Mouse (Mus musculus): ENCODE results near the gene Smc5. TPM values are rescaled to one million over a fixed set of nuclear protein-coding genes. Genes with fewer than 3 reads are reported as not detected.

The Smc5 gene
- polyA plus RNA-seq, 1 experiment from 2014 or later: 6.5 TPM

DNA sequence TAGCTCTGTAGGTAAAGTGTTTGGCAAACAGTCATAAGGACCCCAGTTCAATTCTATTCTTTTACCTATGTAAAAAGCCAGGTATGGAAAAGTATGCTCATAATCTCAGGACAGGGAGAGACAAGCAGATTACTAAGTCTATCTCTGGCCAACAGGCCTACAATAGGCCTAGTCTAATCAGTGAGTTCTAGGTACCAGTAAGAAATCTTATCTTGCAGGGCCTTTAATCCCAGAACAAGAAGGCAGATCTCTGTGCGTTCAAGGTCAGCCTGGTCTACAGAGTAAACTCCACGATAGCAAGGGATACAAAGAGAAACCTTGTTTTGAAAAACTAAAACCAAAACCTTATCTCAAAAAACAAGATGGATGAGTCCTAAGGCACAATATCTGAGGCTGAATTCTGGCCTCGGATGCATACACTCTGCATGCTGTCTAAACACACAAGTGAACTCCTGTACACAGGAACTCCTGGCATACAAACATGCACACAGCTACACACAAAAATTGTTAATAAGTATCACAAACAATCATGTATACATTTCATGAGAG is 70.1 kb downstream of the Smc5 start:
- H3K36me3 ChIP-seq (ENCODE audit: control insufficient read depth, insufficient read depth): peaks cover 29% of the 10 kb centered on the region
- no peaks in the 10 kb centered on the region for H3K4me1 ChIP-seq (replicated peaks; ENCODE audit: control insufficient read depth, insufficient read depth, low read length)
- ATAC-seq: no peak
- no peaks in the 10 kb centered on the region for H3K27me3 ChIP-seq (replicated peaks; ENCODE audit: control insufficient read depth, insufficient read depth, low read length)
- no peak overlapping the region for H3K27ac ChIP-seq (ENCODE audit: low read depth, low read length)
- 87% methylated on average over 3 of the region's 3 CpGs for WGBS
- H3K9ac ChIP-seq (ENCODE audit: low read depth, low read length): no peak overlapping the region
- no peaks in the 10 kb centered on the region for H3K9me3 ChIP-seq (ENCODE audit: control insufficient read depth)
- H3K4me2 ChIP-seq (replicated peaks; ENCODE audit: low read depth): no peak overlapping the region
- TF ChIP-seq CTCF (IDR thresholded peaks at IDR 0.05; ENCODE audit: low read depth): no peak
- H3K4me3 ChIP-seq (ENCODE audit: low read depth, low read length): no peak overlapping the region

DNA sequence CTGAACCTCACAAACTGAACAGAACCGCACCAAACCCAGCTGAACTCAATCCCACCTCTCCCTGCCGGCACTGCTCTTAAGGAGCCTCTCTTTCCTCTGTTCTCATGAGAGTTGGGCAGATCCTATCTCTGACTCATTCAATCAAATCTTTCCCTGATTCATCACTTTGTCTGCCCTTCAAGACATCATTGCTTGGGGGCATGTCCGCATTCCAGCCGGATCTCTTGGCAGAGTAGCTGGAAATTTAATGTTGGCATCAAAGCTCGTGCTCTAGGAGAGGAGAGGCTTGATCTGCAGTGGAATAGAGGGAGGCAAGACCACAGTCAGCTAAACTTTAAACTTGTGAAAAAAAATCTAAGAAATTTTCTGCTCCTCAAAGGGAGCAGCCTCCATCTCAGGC is 71.6 kb downstream of the Smc5 start:
- WGBS: 98% methylated on average over 5 of the region's 5 CpGs
- Histone ChIP-seq H3K27ac (ENCODE audit: low read depth, low read length) (no peak overlapping the region), H3K9ac (ENCODE audit: low read depth, low read length) (no peak overlapping the region), H3K4me2 (replicated peaks; ENCODE audit: low read depth) (no peak overlapping the region), H3K4me1 (replicated peaks; ENCODE audit: control insufficient read depth, insufficient read depth, low read length) (no peaks in the 10 kb centered on the region), H3K9me3 (ENCODE audit: control insufficient read depth) (no peaks in the 10 kb centered on the region), H3K4me3 (ENCODE audit: low read depth, low read length) (no peak overlapping the region), H3K27me3 (replicated peaks; ENCODE audit: control insufficient read depth, insufficient read depth, low read length) (no peaks in the 10 kb centered on the region), H3K36me3 (ENCODE audit: control insufficient read depth, insufficient read depth) (peaks cover 25% of the 10 kb centered on the region)
- TF ChIP-seq CTCF (IDR thresholded peaks at IDR 0.05; ENCODE audit: low read depth): no peak
- ATAC-seq: no peak

DNA sequence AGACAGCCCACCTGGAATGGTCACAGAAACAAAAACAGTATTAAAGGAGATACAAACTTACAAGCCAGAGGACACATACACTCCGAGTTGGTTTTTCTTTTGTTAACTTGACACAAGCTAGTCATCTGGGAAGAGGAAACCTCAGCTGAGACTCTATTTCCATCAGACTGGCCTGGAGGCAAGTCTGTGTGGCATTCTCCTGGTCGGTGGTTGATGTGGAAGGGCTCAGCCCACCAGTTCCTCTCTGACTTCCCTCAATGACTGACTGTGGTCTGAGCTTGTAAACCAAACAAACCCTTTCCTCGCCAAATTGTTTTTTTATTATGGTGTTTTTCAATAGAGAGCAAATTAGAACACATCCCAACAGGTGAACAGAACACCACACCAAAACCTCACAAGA is 80.6 kb downstream of the Smc5 start:
- Histone ChIP-seq H3K9me3 (ENCODE audit: control insufficient read depth) (no peaks in the 10 kb centered on the region), H3K27ac (ENCODE audit: low read depth, low read length) (no peak overlapping the region), H3K36me3 (ENCODE audit: control insufficient read depth, insufficient read depth) (no peaks in the 10 kb centered on the region), H3K27me3 (replicated peaks; ENCODE audit: control insufficient read depth, insufficient read depth, low read length) (no peaks in the 10 kb centered on the region), H3K4me2 (replicated peaks; ENCODE audit: low read depth) (no peak overlapping the region), H3K4me1 (replicated peaks; ENCODE audit: control insufficient read depth, insufficient read depth, low read length) (no peaks in the 10 kb centered on the region), H3K4me3 (ENCODE audit: low read depth, low read length) (no peak overlapping the region), H3K9ac (ENCODE audit: low read depth, low read length) (no peak overlapping the region)
- TF ChIP-seq CTCF (IDR thresholded peaks at IDR 0.05; ENCODE audit: low read depth): no peak
- WGBS: 78% methylated on average over 3 of the region's 3 CpGs
- no peak for ATAC-seq

DNA sequence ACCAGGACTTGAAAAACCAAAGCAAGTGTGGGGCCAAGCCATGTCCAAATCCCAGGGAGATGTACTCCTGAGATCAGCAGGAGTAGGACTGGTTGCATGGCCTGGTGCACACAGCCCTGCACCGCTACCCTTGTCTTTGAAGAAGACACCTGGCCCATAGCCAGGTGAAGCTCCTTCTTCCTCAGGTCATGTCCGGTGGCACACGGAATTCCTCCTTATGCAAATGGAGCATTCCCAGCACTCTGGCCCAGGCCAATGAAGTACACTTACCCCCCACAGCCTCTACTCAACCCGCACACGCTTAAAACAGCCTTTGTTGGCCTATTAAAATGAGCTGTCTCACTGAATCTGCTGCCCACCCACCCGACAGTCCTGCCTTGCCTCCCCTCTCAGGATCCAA is 82.2 kb downstream of the Smc5 start:
- Histone ChIP-seq H3K9ac (ENCODE audit: low read depth, low read length) (no peak overlapping the region), H3K36me3 (ENCODE audit: control insufficient read depth, insufficient read depth) (no peaks in the 10 kb centered on the region), H3K9me3 (ENCODE audit: control insufficient read depth) (no peaks in the 10 kb centered on the region), H3K27me3 (replicated peaks; ENCODE audit: control insufficient read depth, insufficient read depth, low read length) (no peaks in the 10 kb centered on the region), H3K4me2 (replicated peaks; ENCODE audit: low read depth) (no peak overlapping the region), H3K4me1 (replicated peaks; ENCODE audit: control insufficient read depth, insufficient read depth, low read length) (no peaks in the 10 kb centered on the region), H3K4me3 (ENCODE audit: low read depth, low read length) (no peak overlapping the region), H3K27ac (ENCODE audit: low read depth, low read length) (no peak overlapping the region)
- no peak for TF ChIP-seq CTCF (IDR thresholded peaks at IDR 0.05; ENCODE audit: low read depth)
- WGBS: 95% methylated on average over 6 of the region's 6 CpGs
- no peak for ATAC-seq

DNA sequence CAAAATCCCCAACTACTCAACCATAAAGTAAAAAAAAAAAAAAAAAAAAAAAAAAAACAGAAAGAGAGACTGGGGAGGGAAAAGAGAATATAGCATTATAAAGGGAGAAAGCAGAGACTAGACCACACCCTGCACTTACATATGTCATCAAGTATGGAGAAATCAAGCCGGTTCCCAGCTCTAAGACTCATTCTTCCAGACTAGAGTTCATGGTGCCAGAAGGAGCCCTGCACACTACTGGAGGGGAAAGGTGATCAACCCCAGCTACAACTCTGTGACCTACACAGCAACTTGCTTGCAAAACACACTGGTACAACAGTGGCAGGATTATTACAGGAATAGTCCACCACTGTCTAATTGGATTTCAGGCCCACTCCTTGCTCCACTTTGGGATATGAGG is 84.0 kb downstream of the Smc5 start:
- H3K9ac ChIP-seq (ENCODE audit: low read depth, low read length): no peak overlapping the region
- no peaks in the 10 kb centered on the region for H3K9me3 ChIP-seq (ENCODE audit: control insufficient read depth)
- TF ChIP-seq CTCF (IDR thresholded peaks at IDR 0.05; ENCODE audit: low read depth): no peak
- H3K4me2 ChIP-seq (replicated peaks; ENCODE audit: low read depth): no peak overlapping the region
- no peaks in the 10 kb centered on the region for H3K27me3 ChIP-seq (replicated peaks; ENCODE audit: control insufficient read depth, insufficient read depth, low read length)
- no peak overlapping the region for H3K27ac ChIP-seq (ENCODE audit: low read depth, low read length)
- no peaks in the 10 kb centered on the region for H3K4me1 ChIP-seq (replicated peaks; ENCODE audit: control insufficient read depth, insufficient read depth, low read length)
- no peak overlapping the region for H3K4me3 ChIP-seq (ENCODE audit: low read depth, low read length)
- no peaks in the 10 kb centered on the region for H3K36me3 ChIP-seq (ENCODE audit: control insufficient read depth, insufficient read depth)
- 73% methylated on average over 1 of the region's 1 CpGs for WGBS
- ATAC-seq: no peak

DNA sequence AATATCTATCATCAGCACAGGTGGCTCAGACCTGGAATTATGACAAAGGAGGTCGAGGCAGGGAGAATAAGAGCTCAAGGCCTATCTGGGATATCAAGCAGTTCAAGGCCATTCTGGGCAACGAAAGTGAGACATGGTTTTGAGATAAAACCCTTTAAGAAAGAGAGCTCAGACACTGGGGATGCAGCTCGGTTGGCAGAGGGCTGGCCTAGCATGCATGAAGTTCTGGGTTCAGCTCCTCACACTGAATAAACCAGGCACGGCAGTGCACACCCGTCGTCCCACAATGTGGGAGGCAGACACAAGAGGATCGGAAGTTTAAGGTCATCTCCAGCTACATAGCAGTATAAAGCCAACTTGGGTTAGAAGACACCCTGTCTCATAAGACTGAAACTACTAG is 84.7 kb downstream of the Smc5 start:
- Histone ChIP-seq H3K27me3 (replicated peaks; ENCODE audit: control insufficient read depth, insufficient read depth, low read length) (no peaks in the 10 kb centered on the region), H3K4me1 (replicated peaks; ENCODE audit: control insufficient read depth, insufficient read depth, low read length) (no peaks in the 10 kb centered on the region), H3K4me3 (ENCODE audit: low read depth, low read length) (no peak overlapping the region), H3K9me3 (ENCODE audit: control insufficient read depth) (no peaks in the 10 kb centered on the region), H3K9ac (ENCODE audit: low read depth, low read length) (no peak overlapping the region), H3K27ac (ENCODE audit: low read depth, low read length) (no peak overlapping the region), H3K4me2 (replicated peaks; ENCODE audit: low read depth) (no peak overlapping the region), H3K36me3 (ENCODE audit: control insufficient read depth, insufficient read depth) (no peaks in the 10 kb centered on the region)
- no peak for TF ChIP-seq CTCF (IDR thresholded peaks at IDR 0.05; ENCODE audit: low read depth)
- 83% methylated on average over 7 of the region's 7 CpGs for WGBS
- no peak for ATAC-seq

DNA sequence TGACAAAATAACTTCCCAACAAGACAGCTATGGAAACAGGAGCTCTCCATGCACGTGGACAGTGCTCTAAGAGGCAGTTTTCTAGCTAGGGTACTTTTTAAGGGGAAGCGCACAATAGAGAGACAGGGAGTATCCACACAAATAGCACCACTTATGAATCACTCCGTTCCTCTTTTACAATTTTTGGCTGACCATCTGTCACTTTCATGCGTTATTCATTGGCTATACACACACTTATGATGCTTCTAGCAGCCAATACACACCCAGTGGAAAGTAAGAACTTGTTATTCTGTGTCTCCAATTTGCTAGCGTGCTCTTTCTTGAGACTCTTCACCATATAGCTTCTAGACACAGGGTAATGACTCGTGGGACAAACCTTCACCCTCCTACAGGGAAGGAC is 86.0 kb downstream of the Smc5 start:
- Histone ChIP-seq H3K9ac (ENCODE audit: low read depth, low read length) (no peak overlapping the region), H3K9me3 (ENCODE audit: control insufficient read depth) (no peaks in the 10 kb centered on the region), H3K4me3 (ENCODE audit: low read depth, low read length) (no peak overlapping the region), H3K4me2 (replicated peaks; ENCODE audit: low read depth) (no peak overlapping the region), H3K36me3 (ENCODE audit: control insufficient read depth, insufficient read depth) (no peaks in the 10 kb centered on the region), H3K4me1 (replicated peaks; ENCODE audit: control insufficient read depth, insufficient read depth, low read length) (no peaks in the 10 kb centered on the region), H3K27ac (ENCODE audit: low read depth, low read length) (no peak overlapping the region), H3K27me3 (replicated peaks; ENCODE audit: control insufficient read depth, insufficient read depth, low read length) (no peaks in the 10 kb centered on the region)
- 88% methylated on average over 6 of the region's 6 CpGs for WGBS
- ATAC-seq: no peak
- no peak for TF ChIP-seq CTCF (IDR thresholded peaks at IDR 0.05; ENCODE audit: low read depth)
